Mouse (Mus musculus) small intestine, adult 2 months (tissue): ENCODE results near the gene Slx4ip.

Source experiments
- CTCF ChIP-seq: fragments of 200-500 bp; IDR thresholded peaks from 2 replicates; pipeline ENCODE4 v1.5.1; 2012; ENCODE audit warnings: low read depth, mild to moderate bottlenecking, control low read depth, inconsistent platforms, low read length, moderate library complexity, mixed read lengths; ENCODE audit not compliant: insufficient replicate concordance, insufficient read length; ENCODE audit errors: extremely low read depth
- POLR2A ChIP-seq: fragments of 200-500 bp; IDR thresholded peaks from 2 replicates; pipeline ENCODE4 v1.6.1; 2012; ENCODE audit warnings: low read depth, mild to moderate bottlenecking, control low read depth, inconsistent platforms, low read length, moderate library complexity

GRCm38 (mm10) chr2:136975774-136976173 is 84.8 kb downstream of the Slx4ip start:
- TF ChIP-seq CTCF (no peak), POLR2A (no peak)
